Mouse (Mus musculus) lung, postnatal 10 days (tissue): Measurements from ENCODE around the gene Msh3.
"Not testable (repeated sequence)": the region's sequence is repeated elsewhere in the genome, so short reads cannot be mapped to it uniquely, and the experiment has no call there.

Experiments
- DNase-seq: peaks from one replicate; pipeline ENCODE4 v3.0.0; 2021

Msh3 gene

DNA sequence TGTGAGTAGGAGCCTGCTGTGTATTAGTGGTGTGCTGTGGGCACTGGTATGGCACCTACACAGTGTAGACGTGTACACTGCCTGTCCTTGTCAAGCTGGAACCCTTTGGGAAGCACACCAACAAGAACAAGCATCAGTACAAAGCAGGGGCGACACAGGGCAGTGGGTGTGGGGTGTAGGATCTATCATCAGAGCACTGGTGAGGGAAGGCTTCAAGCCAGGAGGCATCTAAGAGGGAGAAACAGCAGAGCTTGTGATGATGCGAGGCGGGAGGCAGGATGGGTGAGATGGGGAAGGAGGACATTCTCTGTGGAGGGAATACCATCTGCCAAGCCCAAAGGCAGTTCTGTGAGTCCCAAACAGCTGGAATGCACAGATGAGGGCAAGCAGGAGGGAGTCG, 107.8 kb downstream of the Msh3 start:
- no peak for DNase-seq

DNA sequence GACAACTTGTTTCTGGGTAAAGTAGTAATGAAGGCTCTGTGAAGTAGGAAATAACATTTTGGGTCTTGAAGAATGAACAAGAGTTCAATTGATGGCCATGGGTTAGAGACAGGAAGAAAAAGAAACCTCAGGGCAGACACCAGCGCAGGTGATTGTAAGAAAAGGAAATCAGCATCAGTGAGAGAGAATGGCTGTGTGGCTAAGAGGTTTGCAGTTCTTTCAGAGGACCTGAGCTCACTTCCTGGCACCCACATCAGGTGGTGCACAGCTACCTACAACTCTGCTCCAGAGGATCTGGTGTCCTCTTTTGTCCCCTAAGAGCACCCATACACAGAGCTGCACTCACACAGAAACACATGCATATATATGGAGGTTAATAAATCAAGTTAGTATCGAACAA, 110.1 kb downstream of the Msh3 start:
- no peak for DNase-seq

DNA sequence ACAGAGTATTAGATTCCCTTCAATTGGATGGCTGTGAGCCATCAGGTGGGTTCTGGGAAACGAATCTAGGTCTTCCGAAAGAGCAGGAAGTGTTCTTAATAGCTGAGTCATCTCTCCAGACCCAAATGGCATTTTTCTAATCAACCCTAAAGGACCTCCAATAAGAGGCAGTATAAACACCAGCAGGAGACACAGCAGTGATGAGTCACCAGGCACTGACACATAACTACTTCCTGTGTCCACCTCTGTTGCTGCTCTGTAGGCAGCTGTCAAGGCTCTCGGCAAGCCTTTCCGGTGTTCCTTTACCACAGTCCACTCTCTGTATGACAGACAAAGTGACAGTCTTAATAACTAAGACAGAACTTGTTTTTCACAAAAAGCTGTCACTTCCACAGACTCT, 113.4 kb downstream of the Msh3 start:
- no peak for DNase-seq

DNA sequence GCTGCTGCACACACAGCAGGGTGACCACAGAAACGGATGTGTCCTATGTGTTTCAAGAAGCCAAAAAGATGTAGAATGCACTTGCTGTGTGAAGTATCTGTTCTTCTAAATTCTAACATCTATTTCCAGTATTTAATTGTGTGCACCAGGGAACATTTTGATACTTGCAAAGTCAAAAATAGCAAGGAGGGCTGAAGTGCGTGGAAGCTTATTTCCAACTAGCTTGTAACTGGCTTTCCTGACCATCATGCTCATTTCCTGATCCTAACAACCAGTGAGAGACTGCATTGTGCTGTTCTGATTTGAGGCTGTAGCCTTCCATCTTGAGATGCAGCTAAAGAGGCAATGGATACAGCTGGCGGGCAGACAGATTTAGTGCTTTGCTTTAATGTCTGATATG, 116.9 kb downstream of the Msh3 start:
- no peak for DNase-seq

DNA sequence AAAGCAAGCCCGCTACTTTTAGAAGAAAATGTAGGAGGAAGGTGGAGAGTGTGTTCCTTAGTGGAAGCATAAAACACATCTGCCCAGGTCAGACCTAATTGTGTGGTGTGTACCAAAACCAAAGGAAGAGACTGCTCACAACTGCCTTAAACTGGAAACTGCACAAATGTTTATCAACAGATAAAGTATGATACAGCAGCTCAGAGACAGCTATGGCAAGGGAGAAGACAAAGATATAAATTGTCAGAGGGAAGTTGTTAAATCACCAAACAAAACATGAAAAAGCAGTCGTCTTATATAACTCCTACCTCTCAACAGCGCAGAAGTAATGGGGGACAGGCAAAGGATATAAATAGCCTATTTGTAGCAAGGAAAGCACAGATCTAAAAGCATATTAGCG, 117.8 kb downstream of the Msh3 start:
- DNase-seq = no peak

DNA sequence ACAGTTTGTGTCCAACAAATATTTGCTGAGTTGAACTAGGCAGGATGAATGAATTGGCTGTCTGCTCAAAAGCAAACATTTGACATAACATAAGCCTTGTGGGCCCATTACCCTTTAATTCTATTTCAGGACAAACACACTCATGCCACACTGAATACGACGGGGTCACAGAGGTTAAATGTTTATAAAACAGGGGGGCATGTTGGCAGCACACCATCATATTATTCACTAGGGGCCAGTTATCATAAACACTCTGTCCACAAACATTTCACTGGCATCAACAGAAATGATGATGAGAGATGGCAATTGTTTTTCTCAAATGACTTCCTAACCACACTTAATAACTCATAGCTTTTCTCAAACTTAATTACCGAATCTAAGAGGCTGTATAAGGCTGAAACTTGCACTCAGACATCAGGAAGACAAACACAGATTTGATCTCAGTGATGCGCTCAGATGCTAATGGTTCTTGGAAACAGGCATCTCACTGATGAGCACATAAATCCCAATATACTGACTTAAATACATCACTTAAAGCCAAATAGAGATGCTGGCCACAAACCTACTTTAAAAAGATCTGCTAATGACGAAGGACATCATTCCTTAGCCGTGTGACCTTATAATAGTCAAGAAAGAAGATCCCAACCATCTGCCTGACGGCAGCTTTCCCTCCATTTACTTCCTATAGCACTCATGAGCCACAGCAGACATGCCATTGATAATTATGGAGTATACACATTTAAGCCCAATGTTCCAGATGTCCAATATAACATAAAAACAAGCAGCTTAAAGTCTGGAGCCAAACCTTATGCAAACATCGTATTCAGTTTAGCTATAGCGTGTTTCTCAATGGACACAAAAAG, 122.5 kb downstream of the Msh3 start:
- no peak for DNase-seq

DNA sequence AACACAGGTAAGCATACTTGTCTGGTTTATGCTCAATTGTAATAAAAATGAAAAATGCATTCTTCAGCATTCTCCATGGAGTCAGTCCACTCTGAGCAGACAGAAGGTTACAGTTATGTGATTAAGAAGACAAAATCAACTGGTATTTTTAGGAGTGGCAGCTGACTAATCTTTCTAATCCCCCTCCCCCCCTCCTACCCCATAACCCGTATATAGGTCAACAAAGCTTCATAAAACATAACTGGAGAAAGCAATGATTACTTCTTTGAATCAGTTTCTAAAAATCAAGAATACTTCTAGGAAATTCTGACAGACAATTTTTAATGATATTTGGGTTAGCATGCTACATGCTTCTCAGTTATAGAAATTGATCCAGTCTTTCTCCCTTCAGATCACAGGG, 126.8 kb downstream of the Msh3 start:
- DNase-seq = no peak

DNA sequence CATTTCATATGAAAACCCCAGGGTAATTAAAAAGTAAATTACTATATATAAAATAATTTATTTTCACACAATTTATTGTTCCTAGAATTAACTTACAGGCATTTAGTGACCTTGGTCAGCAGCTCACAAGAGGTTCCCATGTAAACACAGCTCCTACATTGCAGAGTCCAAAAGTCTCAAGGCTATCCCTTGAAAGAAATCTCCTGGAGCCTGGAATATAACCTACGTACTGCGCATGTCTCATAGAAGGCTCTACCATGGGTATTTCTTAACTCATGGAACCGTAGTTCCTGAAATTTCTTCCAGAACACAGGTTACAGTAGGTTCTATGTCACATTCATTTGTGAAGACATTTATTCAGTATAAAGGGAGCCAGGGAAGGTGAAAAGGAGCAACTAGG, 131.2 kb downstream of the Msh3 start:
- DNase-seq = no peak

DNA sequence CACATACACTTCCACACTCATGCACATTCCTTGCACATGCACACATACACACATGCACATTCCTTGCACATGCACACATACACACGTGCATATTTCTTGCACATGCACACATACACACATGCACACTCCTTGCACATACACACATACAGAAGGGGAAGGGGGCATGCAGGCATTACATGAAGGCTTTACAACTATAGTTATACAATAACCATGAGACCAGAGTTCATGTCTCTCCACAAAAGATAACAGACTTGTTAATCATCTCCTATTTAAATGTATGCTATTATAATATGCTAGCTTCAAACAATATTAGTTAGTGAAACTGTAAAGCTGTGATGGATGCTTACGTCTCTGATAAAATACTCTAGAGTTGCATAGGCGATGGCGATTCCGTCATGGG, 132.0 kb downstream of the Msh3 start:
- DNase-seq = no peak

DNA sequence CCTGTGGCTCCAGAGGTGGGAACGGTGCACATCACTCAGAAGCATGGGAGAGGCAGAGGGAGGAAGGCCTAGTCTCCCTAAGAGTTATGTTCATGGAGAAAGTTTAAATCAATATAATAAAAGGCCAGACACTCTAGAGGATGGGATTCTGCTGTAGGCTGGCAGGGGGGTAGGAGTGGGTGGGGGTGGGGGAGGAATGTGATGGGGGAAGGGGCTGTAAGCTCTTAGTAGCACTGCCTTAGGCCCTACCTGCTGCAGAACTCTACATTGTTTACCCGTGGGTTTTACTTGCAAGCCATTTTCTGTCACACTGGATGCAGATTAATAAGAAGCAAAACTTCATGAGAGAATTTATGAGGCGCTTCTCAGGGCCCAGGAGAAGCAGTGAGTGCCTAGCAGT, 135.0 kb downstream of the Msh3 start:
- no peak for DNase-seq

DNA sequence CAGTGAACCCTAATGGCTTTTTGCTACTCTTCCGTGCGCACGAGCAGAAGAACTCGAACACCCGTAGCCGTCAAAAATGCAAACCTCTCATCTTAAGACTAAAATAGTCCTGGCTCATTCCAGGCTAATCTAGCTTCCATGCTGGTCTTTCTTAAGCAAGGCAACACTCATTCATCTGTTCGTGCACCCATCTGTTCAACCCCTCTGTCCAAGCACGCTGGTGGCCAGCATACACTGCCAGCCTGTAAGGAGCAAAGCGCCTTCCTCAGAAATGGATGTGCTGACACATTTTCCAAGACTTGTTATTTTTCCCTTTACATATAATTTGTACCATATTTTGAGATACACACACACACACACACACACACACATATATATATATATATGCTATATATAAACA, 137.6 kb downstream of the Msh3 start:
- no peak for DNase-seq

DNA sequence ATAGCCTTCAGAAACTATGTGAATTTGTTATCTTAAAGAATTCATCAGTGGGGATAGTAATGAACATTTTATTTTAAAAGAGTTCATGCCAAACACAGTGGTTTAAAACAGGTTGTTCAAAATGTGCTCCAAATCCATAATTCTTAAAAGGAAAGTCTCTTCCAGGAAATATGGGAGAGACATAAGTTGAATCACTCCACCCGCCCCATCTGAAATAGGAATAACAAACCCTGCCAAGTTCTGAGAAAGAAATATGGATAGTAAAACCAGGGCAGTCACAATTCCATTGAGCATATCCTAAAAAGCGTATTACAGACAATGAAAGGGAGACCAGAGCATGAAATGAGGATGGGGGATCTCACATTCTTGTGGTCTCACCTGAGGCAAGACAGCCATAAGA, 157.9 kb downstream of the Msh3 start:
- no peak for DNase-seq

DNA sequence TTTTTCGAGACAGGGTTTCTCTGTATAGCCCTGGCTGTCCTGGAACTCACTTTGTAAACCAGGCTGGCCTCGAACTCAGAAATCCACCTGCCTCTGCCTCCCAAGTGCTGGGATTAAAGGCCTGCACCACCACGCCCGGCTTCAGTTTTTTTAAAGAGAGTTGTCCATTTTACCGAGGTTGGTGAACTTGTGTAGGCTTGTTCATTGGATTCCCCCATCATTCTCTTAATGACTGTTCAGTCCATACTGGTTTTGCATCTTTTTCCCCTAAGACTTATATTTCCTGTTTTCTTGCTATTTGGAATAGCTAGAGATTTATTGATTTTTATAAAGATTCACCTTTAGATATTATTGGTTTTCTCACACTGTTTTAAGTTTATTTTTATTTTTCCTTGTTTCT, 161.0 kb downstream of the Msh3 start:
- DNase-seq = not testable (repeated sequence)

DNA sequence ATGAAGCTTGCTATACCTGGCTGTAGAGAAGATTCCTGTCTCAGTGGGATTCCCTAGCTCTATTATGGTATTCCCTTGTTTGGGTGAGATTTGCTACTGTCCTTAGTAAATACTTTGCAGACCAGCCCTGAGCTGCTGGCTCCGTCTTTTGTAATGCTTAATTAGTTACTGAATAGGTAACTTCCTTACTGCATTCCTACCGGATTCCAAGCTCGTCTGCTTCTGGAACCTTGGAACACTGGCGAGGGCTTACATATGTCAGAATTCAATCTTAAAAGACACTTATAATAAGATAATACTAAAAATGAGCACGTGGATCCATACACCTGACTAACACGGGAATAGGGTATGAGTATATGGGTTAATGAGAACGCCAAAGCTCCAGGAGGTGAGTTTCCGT, 182.1 kb downstream of the Msh3 start:
- DNase-seq = not testable (repeated sequence)
